Mouse (Mus musculus) stomach, embryonic 16.5 days (tissue): ENCODE results near the gene Slain1. TPM values are rescaled to one million over a fixed set of nuclear protein-coding genes. Genes with fewer than 3 reads are reported as not detected.

Experiments
- ATAC-seq: fragments of 200-750 bp; cut with Nextera tagmentation; 2 replicates; pipeline ENCODE4 v1.8.0; 2017; ENCODE audit warnings: moderate number of reproducible peaks, moderate TSS enrichment; ENCODE audit not compliant: insufficient read depth, low FRiP score
- H3K27ac ChIP-seq: fragments of 300-500 bp; sonication (generic); 2 replicates; pipeline ENCODE4 v1.5.1; 2014; ENCODE audit warnings: low read length
- H3K27me3 ChIP-seq: fragments of 300-500 bp; sonication (generic); 2 replicates; pipeline ENCODE4 v1.6.1; 2014; ENCODE audit warnings: low read length, control low read depth, mixed read lengths; ENCODE audit not compliant: control insufficient read depth, insufficient read depth
- H3K36me3 ChIP-seq: fragments of 300-500 bp; sonication (generic); 2 replicates; pipeline ENCODE4 v1.6.1; 2014; ENCODE audit warnings: low read length; ENCODE audit not compliant: control insufficient read depth, insufficient read depth
- H3K4me1 ChIP-seq: fragments of 300-500 bp; sonication (generic); 2 replicates; pipeline ENCODE4 v1.6.1; 2014; ENCODE audit warnings: low read length, control low read depth, mixed read lengths; ENCODE audit not compliant: control insufficient read depth, insufficient read depth
- H3K4me2 ChIP-seq: fragments of 300-500 bp; sonication (generic); 2 replicates; pipeline ENCODE4 v1.6.1; 2014; ENCODE audit warnings: low read depth, low read length, mixed read lengths
- H3K4me3 ChIP-seq: fragments of 300-500 bp; sonication (generic); replicated peaks from 2 replicates; pipeline ENCODE4 v1.5.1; 2014; ENCODE audit warnings: mild to moderate bottlenecking, low read length
- H3K9ac ChIP-seq: fragments of 300-500 bp; sonication (generic); 2 replicates; pipeline ENCODE4 v1.6.1; 2014; ENCODE audit warnings: low read length
- H3K9me3 ChIP-seq: fragments of 300-500 bp; sonication (generic); replicated peaks from 2 replicates; pipeline ENCODE4 v1.6.1; 2016; ENCODE audit warnings: low read length, control low read depth; ENCODE audit not compliant: control insufficient read depth
- WGBS: fragments of 180-500 bp; shearing (Covaris S2); extraction: QIAGEN DNeasy Blood & Tissue Kit; methylation state at CpG from one replicate; pipeline ENCODE4 v1.1.7; 2014; 5-methylcytosine and 5-hydroxymethylcytosine counted together
- polyA plus RNA-seq: library from polyadenylated mRNA; unstranded; fragments of >200 nt; fragmentation: Nextera tagmentation; extraction: Ambion mirVana; gene quantifications from 2 replicates; pipeline ENCODE4 v1.2.1, GENCODE M21; 2015

Gene Slain1
- polyA plus RNA-seq, 1 experiment from 2014 or later = 0.85 TPM

- H3K27me3 ChIP-seq = 0 out of 2 replicates have a peak, but pooled peaks cover 5% of the 10 kb centered on the region
- H3K4me2 ChIP-seq = no peak overlapping the region
- WGBS = 70% methylated on average over 5 of the region's 5 CpGs
- peaks cover 3% of the 10 kb centered on the region for H3K4me1 ChIP-seq
- H3K36me3 ChIP-seq = no peaks in the 10 kb centered on the region
- no peak overlapping the region for H3K4me3 ChIP-seq
- no peak for ATAC-seq
- H3K9ac ChIP-seq = no peak overlapping the region
- H3K9me3 ChIP-seq = no peaks in the 10 kb centered on the region
- no peak overlapping the region for H3K27ac ChIP-seq
Measured at GRCm38 (mm10) chr14:103655448-103655847, 5.4 kb downstream of the Slain1 start.

GRCm38 (mm10) chr14:103657876-103658275, 7.8 kb downstream of the Slain1 start:
- no peak overlapping the region for H3K9ac ChIP-seq
- WGBS = 82% methylated on average over 4 of the region's 4 CpGs
- H3K4me2 ChIP-seq = no peak overlapping the region
- no peaks in the 10 kb centered on the region for H3K27me3 ChIP-seq
- no peaks in the 10 kb centered on the region for H3K9me3 ChIP-seq
- no peaks in the 10 kb centered on the region for H3K36me3 ChIP-seq
- H3K4me1 ChIP-seq = no peaks in the 10 kb centered on the region; the same call in 1 of the 2 replicates
- H3K27ac ChIP-seq = no peak overlapping the region
- H3K4me3 ChIP-seq = no peak overlapping the region
- ATAC-seq = no peak

GRCm38 (mm10) chr14:103663026-103663425, 13.0 kb downstream of the Slain1 start:
- no peak overlapping the region for H3K9ac ChIP-seq
- no peak overlapping the region for H3K4me3 ChIP-seq
- no peaks in the 10 kb centered on the region for H3K36me3 ChIP-seq
- H3K9me3 ChIP-seq = no peaks in the 10 kb centered on the region
- no peak overlapping the region for H3K4me2 ChIP-seq
- H3K27ac ChIP-seq = no peak overlapping the region
- no peaks in the 10 kb centered on the region for H3K27me3 ChIP-seq
- no peaks in the 10 kb centered on the region for H3K4me1 ChIP-seq
- no peak for ATAC-seq
- 83% methylated on average over 7 of the region's 7 CpGs for WGBS

GRCm38 (mm10) chr14:103664391-103664790, 14.4 kb downstream of the Slain1 start:
- Histone ChIP-seq H3K9me3 (no peaks in the 10 kb centered on the region), H3K27ac (no peak overlapping the region), H3K4me3 (no peak overlapping the region), H3K9ac (no peak overlapping the region), H3K36me3 (no peaks in the 10 kb centered on the region), H3K4me1 (no peaks in the 10 kb centered on the region), H3K27me3 (no peaks in the 10 kb centered on the region), H3K4me2 (no peak overlapping the region)
- 60% methylated on average over 4 of the region's 4 CpGs for WGBS
- ATAC-seq = no peak

GRCm38 (mm10) chr14:103666347-103666954, 16.4 kb downstream of the Slain1 start:
- Histone ChIP-seq H3K27ac (no peak overlapping the region), H3K4me1 (no peaks in the 10 kb centered on the region), H3K9ac (no peak overlapping the region), H3K9me3 (no peaks in the 10 kb centered on the region), H3K4me2 (no peak overlapping the region), H3K4me3 (no peak overlapping the region), H3K27me3 (no peaks in the 10 kb centered on the region), H3K36me3 (no peaks in the 10 kb centered on the region)
- 62% methylated on average over 8 of the region's 8 CpGs for WGBS
- peak; percentile 66; the same call in 1 of the 2 replicates for ATAC-seq

GRCm38 (mm10) chr14:103667036-103667435, 17.0 kb downstream of the Slain1 start:
- Histone ChIP-seq H3K4me1 (no peaks in the 10 kb centered on the region), H3K4me2 (no peak overlapping the region), H3K4me3 (no peak overlapping the region), H3K36me3 (no peaks in the 10 kb centered on the region), H3K9ac (no peak overlapping the region), H3K27ac (no peak overlapping the region), H3K9me3 (no peaks in the 10 kb centered on the region), H3K27me3 (no peaks in the 10 kb centered on the region)
- ATAC-seq = no peak
- WGBS = 82% methylated on average over 8 of the region's 8 CpGs

GRCm38 (mm10) chr14:103679395-103680217, 29.6 kb downstream of the Slain1 start:
- peak overlapping the region; percentile 13; the same call in 1 of the 2 replicates for H3K4me3 ChIP-seq
- no peaks in the 10 kb centered on the region for H3K27me3 ChIP-seq
- no peaks in the 10 kb centered on the region for H3K9me3 ChIP-seq
- H3K27ac ChIP-seq = no peak overlapping the region
- H3K4me2 ChIP-seq = peak overlapping the region; percentile 43
- 36% methylated on average over 18 of the region's 18 CpGs for WGBS
- peaks cover 7% of the 10 kb centered on the region; the same call in 1 of the 2 replicates for H3K4me1 ChIP-seq
- H3K36me3 ChIP-seq = no peaks in the 10 kb centered on the region
- ATAC-seq = 0 out of 2 replicates have a peak, but pooled peaks have one; percentile 21
- H3K9ac ChIP-seq = no peak overlapping the region

GRCm38 (mm10) chr14:103680285-103680819, 30.3 kb downstream of the Slain1 start:
- H3K4me2 ChIP-seq = peak overlapping the region; percentile 43; the same call in 1 of the 2 replicates
- peaks cover 7% of the 10 kb centered on the region; the same call in 1 of the 2 replicates for H3K4me1 ChIP-seq
- H3K4me3 ChIP-seq = no peak overlapping the region
- no peak for ATAC-seq
- no peaks in the 10 kb centered on the region for H3K9me3 ChIP-seq
- H3K9ac ChIP-seq = no peak overlapping the region
- no peaks in the 10 kb centered on the region for H3K27me3 ChIP-seq
- WGBS = 38% methylated on average over 7 of the region's 7 CpGs
- H3K36me3 ChIP-seq = no peaks in the 10 kb centered on the region
- no peak overlapping the region for H3K27ac ChIP-seq
